Mouse (Mus musculus) embryonic facial prominence, embryonic 14.5 days (tissue): ENCODE measurements around the gene Idh1. TPM values are rescaled to one million over a fixed set of nuclear protein-coding genes. Genes with fewer than 3 reads are reported as not detected.

Experiments used
- polyA plus RNA-seq: library from polyadenylated mRNA; unstranded; fragments of >200 nt; fragmentation: Nextera tagmentation; extraction: Ambion mirVana; gene quantifications from 2 replicates; pipeline ENCODE4 v1.2.1, GENCODE M21; 2014

The Idh1 gene
- polyA plus RNA-seq, 1 experiment from 2014 or later, result 145 TPM

Other genes starting within 250 kb of the Idh1 start
- gene Plekhm3, start 229.7 kb downstream of the Idh1 start, polyA plus RNA-seq, result 5.6 and 6.0 TPM in 2 replicates
- gene Akr1cl, start 153.7 kb downstream of the Idh1 start, polyA plus RNA-seq, result 0.17 and 0.25 TPM in 2 replicates
- gene Cryge, start 135.4 kb downstream of the Idh1 start, polyA plus RNA-seq, result 0.29 TPM in 1 of 2 replicates, not detected in the other
- gene Crygd, start 123.0 kb downstream of the Idh1 start, polyA plus RNA-seq, result not detected in 2 replicates
- 0.37 TPM in 1 of 2 replicates, not detected in the other for gene Crygc, start 112.8 kb downstream of the Idh1 start, polyA plus RNA-seq
- 0.35 TPM in 1 of 2 replicates, not detected in the other for gene Crygb, start 104.2 kb downstream of the Idh1 start, polyA plus RNA-seq
- gene Cryga, start 83.1 kb downstream of the Idh1 start, polyA plus RNA-seq, result not detected in 2 replicates
- not detected in 2 replicates for gene Gm28845, start 66.9 kb downstream of the Idh1 start, polyA plus RNA-seq
- 0.31 and 0.64 TPM in 2 replicates for gene D630023F18Rik, start 63.3 kb downstream of the Idh1 start, polyA plus RNA-seq
- 14.8 and 14.9 TPM in 2 replicates for gene Pikfyve, start 183 bp upstream of the Idh1 start, polyA plus RNA-seq
- 0.10 and 0.18 TPM in 2 replicates for gene Pth2r, start 95.6 kb upstream of the Idh1 start, polyA plus RNA-seq